In the genomic region with DNA sequence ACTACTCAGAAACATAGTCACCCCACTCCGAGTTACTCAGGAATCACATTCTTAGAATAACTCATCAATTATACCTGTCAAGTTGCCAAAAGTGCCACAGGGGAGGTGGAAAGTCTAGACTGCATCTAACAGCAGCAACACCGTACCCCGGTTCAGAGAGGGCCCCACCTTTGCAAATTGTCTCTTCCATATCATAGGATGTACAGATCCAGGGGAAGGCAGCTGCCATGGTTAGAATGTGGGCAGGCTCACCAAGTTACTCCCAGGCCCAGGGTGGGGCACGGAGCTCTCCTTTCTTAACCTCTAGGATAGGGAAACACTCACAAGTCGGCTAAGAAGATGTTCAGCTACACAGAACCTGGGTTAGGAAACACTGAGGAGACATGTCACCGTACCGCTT, we compare ENCODE assay signal across 11 mouse cellular contexts. TPM values are rescaled to one million over a fixed set of nuclear protein-coding genes. Genes with fewer than 3 reads are reported as not detected.
DNase-seq lines count a peak whose midpoint lies in the region; ATAC-seq and TF ChIP-seq lines count a peak whose summit lies in the region.
"Had no signal": no experiment of that assay in that cellular context is flagged by ENCODE, and none has a peak within 500 bp of the region (broad histone marks: within the 10 kb centered on the region; RNA-seq: fewer than 3 reads in every experiment).

No protein-coding gene starts in this region.

- H3K9ac ChIP-seq in embryonic facial prominence, embryonic 14.5 days (ENCODE audit: low read depth, low read length) = no peak overlapping the region

- WGBS in kidney, adult 2 months = 36% methylated on average over 7 of the region's 7 CpGs
- WGBS in embryonic facial prominence, embryonic 14.5 days = 36% methylated on average over 7 of the region's 7 CpGs

- ATAC-seq in embryonic facial prominence, embryonic 14.5 days (ENCODE audit: low read depth) = peak; percentile 64

- TF ChIP-seq POLR2A in kidney, adult 2 months (IDR thresholded peaks at IDR 0.05; ENCODE audit: low read depth, low read length) = no peak

- no peak for TF ChIP-seq CTCF in kidney, adult 2 months (conservative IDR thresholded peaks at IDR 0.05; ENCODE audit: insufficient read depth, insufficient read length, low read depth, low read length)

- no peak overlapping the region for H3K4me3 ChIP-seq in kidney, adult 2 months (ENCODE audit: insufficient read depth, low read depth, low read length)
- no peak overlapping the region for H3K4me3 ChIP-seq in embryonic facial prominence, embryonic 14.5 days (ENCODE audit: low read depth, low read length)
- H3K4me3 ChIP-seq: left cerebral cortex, adult 2 months had no signal

- DNase-seq in kidney, adult 2 months = peak; percentile 71
- DNase-seq in kidney, postnatal 4 days = no peak
- DNase-seq in R1 (ENCODE audit: low read depth, low spot score) = peak; percentile 53
- peak; percentile 81 for DNase-seq in embryonic facial prominence, embryonic 14.5 days (ENCODE audit: low spot score)
- peak; percentile 47 to 48 for DNase-seq in kidney, postnatal 36 days
- no peak for DNase-seq in layer of hippocampus, adult 9-11 months
- DNase-seq in spleen, adult 18-20 months = no peak
- DNase-seq in left cerebral cortex, postnatal 4 days = no peak
- DNase-seq: cerebellum, adult 9-11 months; right cerebral cortex, postnatal 14 days had no signal

- H3K4me2 ChIP-seq in embryonic facial prominence, embryonic 14.5 days (ENCODE audit: low read depth, low read length) = no peak overlapping the region

- intact Hi-C loops in left cerebral cortex, postnatal 4 days (cut with DNase I) = no loop called here

- no peaks in the 10 kb centered on the region for H3K27me3 ChIP-seq in kidney, adult 2 months (replicated peaks; ENCODE audit: control insufficient read depth, insufficient read depth, low read length)
- no peaks in the 10 kb centered on the region for H3K27me3 ChIP-seq in embryonic facial prominence, embryonic 14.5 days (replicated peaks; ENCODE audit: control insufficient read depth, insufficient read depth, low read length)

- peaks cover 20% of the 10 kb centered on the region; the same call in 1 of the 2 replicates for H3K4me1 ChIP-seq in kidney, adult 2 months (ENCODE audit: control insufficient read depth, insufficient read depth, low read length)
- H3K4me1 ChIP-seq in embryonic facial prominence, embryonic 14.5 days (ENCODE audit: control insufficient read depth, insufficient read depth, low read length) = peaks cover 24% of the 10 kb centered on the region

- peaks cover 1% of the 10 kb centered on the region; the same call in 1 of the 2 replicates for H3K36me3 ChIP-seq in kidney, adult 2 months (ENCODE audit: control insufficient read depth, insufficient read depth, low read length)
- H3K36me3 ChIP-seq in embryonic facial prominence, embryonic 14.5 days (ENCODE audit: control insufficient read depth, insufficient read depth, low read length) = peaks cover 13% of the 10 kb centered on the region; the same call in 1 of the 2 replicates

- H3K9me3 ChIP-seq in embryonic facial prominence, embryonic 14.5 days (ENCODE audit: control insufficient read depth, low read length) = no peaks in the 10 kb centered on the region

- no peak overlapping the region for H3K27ac ChIP-seq in kidney, adult 2 months (ENCODE audit: insufficient read depth, low read depth, low read length)
- H3K27ac ChIP-seq in embryonic facial prominence, embryonic 14.5 days (replicated peaks; ENCODE audit: low read depth, low read length) = no peak overlapping the region
- H3K27ac ChIP-seq: left cerebral cortex, adult 2 months had no signal

RNA-seq across cellular contexts. Expression of a gene that starts 29.4 kb away (rescaled TPM):
- polyA plus RNA-seq in kidney, adult 2 months (2012; rRNA removed) = 46.9 and 49.2 TPM in 2 replicates
- 30.5 and 34.7 TPM in 2 replicates for polyA plus RNA-seq in embryonic facial prominence, embryonic 14.5 days (2014; fragmentation: Nextera tagmentation; extraction: Ambion mirVana)
- 100 to 1,000 TPM; 284 to 303 TPM for total RNA-seq in left cerebral cortex, postnatal 4 days (2021)

Comparison
In these comparisons a context has a peak if more than half of its experiments do, and no peak if none do; other contexts are left out.
1. DNase-seq: peak in kidney, adult 2 months (single experiment), R1 (single experiment), embryonic facial prominence, embryonic 14.5 days (single experiment) and kidney, postnatal 36 days (2 of 2); none in kidney, postnatal 4 days (0 of 2), layer of hippocampus, adult 9-11 months (single experiment), spleen, adult 18-20 months (0 of 2) and left cerebral cortex, postnatal 4 days (single experiment).